Comparison of ENCODE assay signal across 33 mouse cellular contexts in genomic region chr3:116653278-116653945, GRCm38 (mm10). TPM values are rescaled to one million over a fixed set of nuclear protein-coding genes. Genes with fewer than 3 reads are reported as not detected.
DNase-seq lines count a peak whose midpoint lies in the region; ATAC-seq and TF ChIP-seq lines count a peak whose summit lies in the region.
"Had no signal": no experiment of that assay in that cellular context is flagged by ENCODE, and none has a peak within 500 bp of the region (broad histone marks: within the 10 kb centered on the region; RNA-seq: fewer than 3 reads in every experiment).

No protein-coding gene starts in this region.

- peak overlapping the region; percentile 13; the same call in 1 of the 2 replicates for H3K27ac ChIP-seq in left cerebral cortex, adult 2 months
- no peak overlapping the region for H3K27ac ChIP-seq in neural tube, embryonic 14.5 days (ENCODE audit: low read depth, low read length)
- H3K27ac ChIP-seq: embryonic facial prominence, embryonic 10.5 days; forebrain, embryonic 10.5 days; gastrocnemius, adult 2 months; heart, embryonic 10.5 days; hindbrain, embryonic 15.5 days; limb, embryonic 12.5 days; liver, embryonic 13.5 days; lung, embryonic 15.5 days; macrophage; midbrain, embryonic 12.5 days had no signal

- peaks cover 3% of the 10 kb centered on the region; the same call in 1 of the 2 replicates for H3K4me1 ChIP-seq in neural tube, embryonic 14.5 days (ENCODE audit: control insufficient read depth, insufficient read depth, low read length)

- H3K4me3 ChIP-seq in left cerebral cortex, adult 2 months, result no peak overlapping the region
- no peak overlapping the region for H3K4me3 ChIP-seq in neural tube, embryonic 14.5 days (ENCODE audit: low read depth, low read length)
- H3K4me3 ChIP-seq: embryonic facial prominence, embryonic 10.5 days; forebrain, embryonic 10.5 days; gastrocnemius, adult 2 months; heart, embryonic 10.5 days; hindbrain, embryonic 15.5 days; limb, embryonic 12.5 days; liver, embryonic 13.5 days; lung, embryonic 15.5 days; midbrain, embryonic 12.5 days had no signal

- H3K27me3 ChIP-seq in neural tube, embryonic 14.5 days (ENCODE audit: control insufficient read depth, insufficient read depth, low read length), result no peaks in the 10 kb centered on the region
- H3K27me3 ChIP-seq: hindbrain, embryonic 15.5 days; limb, embryonic 12.5 days; liver, embryonic 13.5 days; lung, embryonic 15.5 days; midbrain, embryonic 12.5 days had no signal

- 68% methylated on average over 5 of the region's 5 CpGs for WGBS in neural tube, embryonic 14.5 days

- no peaks in the 10 kb centered on the region for H3K36me3 ChIP-seq in neural tube, embryonic 14.5 days (ENCODE audit: control insufficient read depth, insufficient read depth, low read length)

- intact Hi-C loops in left cerebral cortex, adult 2 months (cut with DNase I), result loop anchor here (10.0 kb wide), 1 partner anchor 139 kb away; the partner anchor contains the start of gene Dbt
- intact Hi-C loops in left cerebral cortex, postnatal 10 days (cut with DNase I), result no loop called here

- no peak overlapping the region for H3K4me2 ChIP-seq in neural tube, embryonic 14.5 days (ENCODE audit: low read depth, low read length)
- H3K4me2 ChIP-seq: hindbrain, embryonic 15.5 days; limb, embryonic 12.5 days; liver, embryonic 13.5 days; lung, embryonic 15.5 days; midbrain, embryonic 12.5 days had no signal

- H3K9ac ChIP-seq in neural tube, embryonic 14.5 days (replicated peaks; ENCODE audit: low read depth, low read length), result no peak overlapping the region
- H3K9ac ChIP-seq: hindbrain, embryonic 15.5 days; limb, embryonic 12.5 days; liver, embryonic 13.5 days; lung, embryonic 15.5 days; midbrain, embryonic 12.5 days had no signal

- no peak for TF ChIP-seq CTCF in left cerebral cortex, adult 2 months (IDR thresholded peaks at IDR 0.05)

- 0 out of 2 replicates have a peak, but pooled peaks have one; percentile 38 for ATAC-seq in neural tube, embryonic 14.5 days (ENCODE audit: low read depth)
- peak; percentile 6; the same call in 1 of the 2 replicates for ATAC-seq in granulocyte monocyte progenitor cell, adult 5-6 weeks (replicated peaks; ENCODE audit: poor library complexity, severe bottlenecking)

- H3K9me3 ChIP-seq in neural tube, embryonic 14.5 days (ENCODE audit: control insufficient read depth, low read length), result no peaks in the 10 kb centered on the region
- H3K9me3 ChIP-seq: embryonic facial prominence, embryonic 10.5 days; forebrain, embryonic 10.5 days; heart, embryonic 10.5 days; hindbrain, embryonic 15.5 days; limb, embryonic 12.5 days; liver, embryonic 13.5 days; lung, embryonic 15.5 days; midbrain, embryonic 12.5 days had no signal

- DNase-seq in left cerebral cortex, adult 2 months (ENCODE audit: extremely low spot score in 1 of 2, low spot score in 2 of 2), result no peak
- DNase-seq in left cerebral cortex, postnatal 10 days (ENCODE audit: extremely low spot score in 1 of 2, low spot score in 2 of 2), result no peak
- DNase-seq in neural tube, embryonic 10.5 days (ENCODE audit: extremely low spot score, low spot score), result no peak
- no peak for DNase-seq in spleen, postnatal 4 days (ENCODE audit: low spot score in 2 of 2)
- DNase-seq in cerebellum, adult 11-12 months, result no peak
- DNase-seq: adrenal gland, postnatal 10 days; cerebellum, adult 9-11 months; gastrocnemius, adult 2 months; kidney, adult 2 months; kidney, postnatal 10 days; liver, embryonic 13.5 days; right cerebral cortex, postnatal 25 days; spleen, adult 18-20 months had no signal

RNA-seq across cellular contexts. Expression of gene Mfsd14a, which starts 9.1 kb away (rescaled TPM):
- 10 to 100 TPM; 55.1 to 57.3 TPM for total RNA-seq in left cerebral cortex, adult 2 months (2021)
- 10 to 100 TPM; 55.8 to 56.3 TPM for total RNA-seq in left cerebral cortex, postnatal 10 days (2021)
- 70.7 and 72.4 TPM in 2 replicates for polyA plus RNA-seq in neural tube, embryonic 14.5 days (2014; fragmentation: Nextera tagmentation; extraction: Ambion mirVana)
- total RNA-seq in granulocyte monocyte progenitor cell, adult 5-6 weeks (2014; fragmentation: Nextera tagmentation), result 52.3 and 64.6 TPM in 2 replicates
- 67.0 and 95.5 TPM in 2 replicates for total RNA-seq in granulocyte monocyte progenitor cell, adult 5-6 weeks (2017)

RNA-seq across cellular contexts. Expression of gene Gm43191, which starts 27.6 kb away (rescaled TPM):
- total RNA-seq in left cerebral cortex, adult 2 months (2021), result under 1 TPM in 1 of 2 experiments, not detected in 1; 0.56 TPM
- 1 to 10 TPM; 1.2 to 2.4 TPM for total RNA-seq in left cerebral cortex, postnatal 10 days (2021)
- not detected in 2 replicates for polyA plus RNA-seq in neural tube, embryonic 14.5 days (2014; fragmentation: Nextera tagmentation; extraction: Ambion mirVana)
- not detected in 2 replicates for total RNA-seq in granulocyte monocyte progenitor cell, adult 5-6 weeks (2014; fragmentation: Nextera tagmentation)
- total RNA-seq in granulocyte monocyte progenitor cell, adult 5-6 weeks (2017), result not detected in 2 replicates
- total RNA-seq: adrenal gland, postnatal 10 days; gastrocnemius, adult 2 months; gastrocnemius, postnatal 4 days; hematopoietic stem cell, adult 5-6 weeks; layer of hippocampus, postnatal 25 days; left cerebral cortex, postnatal 14 days had no signal
- polyA plus RNA-seq: C2C12; cortical plate, adult 2 months; embryonic facial prominence, embryonic 10.5 days; heart, embryonic 16.5 days; hindbrain, embryonic 15.5 days; intestine, embryonic 14.5 days; kidney, adult 2 months; limb, embryonic 12.5 days; liver, embryonic 13.5 days; lung, embryonic 15.5 days; macrophage; midbrain, embryonic 12.5 days; testis, adult 2 months; urinary bladder, adult 2 months had no signal

RNA-seq across cellular contexts. Expression of gene Trmt13, which starts 39.0 kb away (rescaled TPM):
- 10 to 100 TPM; 17.4 to 19.4 TPM for total RNA-seq in left cerebral cortex, adult 2 months (2021)
- total RNA-seq in left cerebral cortex, postnatal 10 days (2021), result 10 to 100 TPM; 14.6 to 14.9 TPM
- polyA plus RNA-seq in neural tube, embryonic 14.5 days (2014; fragmentation: Nextera tagmentation; extraction: Ambion mirVana), result 29.1 and 32.2 TPM in 2 replicates
- total RNA-seq in granulocyte monocyte progenitor cell, adult 5-6 weeks (2014; fragmentation: Nextera tagmentation), result 33.7 and 47.5 TPM in 2 replicates
- total RNA-seq in granulocyte monocyte progenitor cell, adult 5-6 weeks (2017), result 35.8 and 43.3 TPM in 2 replicates

RNA-seq across cellular contexts. Expression of gene Sass6, which starts 58.6 kb away (rescaled TPM):
- 1 to 10 TPM; 5.9 to 8.1 TPM for total RNA-seq in left cerebral cortex, adult 2 months (2021)
- 1 to 10 TPM; 8.9 to 9.9 TPM for total RNA-seq in left cerebral cortex, postnatal 10 days (2021)
- polyA plus RNA-seq in neural tube, embryonic 14.5 days (2014; fragmentation: Nextera tagmentation; extraction: Ambion mirVana), result 16.2 and 16.5 TPM in 2 replicates
- 31.2 and 35.0 TPM in 2 replicates for total RNA-seq in granulocyte monocyte progenitor cell, adult 5-6 weeks (2014; fragmentation: Nextera tagmentation)
- total RNA-seq in granulocyte monocyte progenitor cell, adult 5-6 weeks (2017), result 50.1 and 72.7 TPM in 2 replicates

RNA-seq across cellular contexts. Expression of gene Slc35a3, which starts 59.2 kb away (rescaled TPM):
- 10 to 100 TPM; 15.7 to 17.7 TPM for total RNA-seq in left cerebral cortex, adult 2 months (2021)
- 10 to 100 TPM; 13.3 to 13.6 TPM for total RNA-seq in left cerebral cortex, postnatal 10 days (2021)
- polyA plus RNA-seq in neural tube, embryonic 14.5 days (2014; fragmentation: Nextera tagmentation; extraction: Ambion mirVana), result 10.5 and 11.7 TPM in 2 replicates
- total RNA-seq in granulocyte monocyte progenitor cell, adult 5-6 weeks (2014; fragmentation: Nextera tagmentation), result 30.0 and 33.6 TPM in 2 replicates
- 59.4 and 68.3 TPM in 2 replicates for total RNA-seq in granulocyte monocyte progenitor cell, adult 5-6 weeks (2017)
